Mouse (Mus musculus) layer of hippocampus, postnatal 14 days (tissue): ENCODE results near the gene Rnf113a2. TPM values are rescaled to one million over a fixed set of nuclear protein-coding genes. Genes with fewer than 3 reads are reported as not detected.

Experiments
- DNase-seq, 2 experiments: peaks; one replicate each; pipeline ENCODE4 v3.0.0; 2021 to 2022; ENCODE audit warnings: low spot score in 2 of 2, mixed read lengths in 1 of 2
- total RNA-seq, 2 experiments: library from RNA; stranded (reverse); gene quantifications; 2 replicates each; pipeline ENCODE4 v1.2.3; 2021

The Rnf113a2 gene
- total RNA-seq, 2 experiments from 2014 or later, result 12.1 to 12.2 TPM

GRCm38 (mm10) chr12:84407874-84408818 lies 8.8 kb upstream of the Rnf113a2 start:
- DNase-seq, result peak in 1 of 2 experiments; percentile 8

GRCm38 (mm10) chr12:84408819-84409507 lies 8.0 kb upstream of the Rnf113a2 start, which contains the start of the genes Entpd5 and Bbof1:
Gene Entpd5 (minus strand): TSS chr12:84409029.
Gene Bbof1 (plus strand): TSS chr12:84409071.
- peak; percentile 85 to 90 for DNase-seq

DNA sequence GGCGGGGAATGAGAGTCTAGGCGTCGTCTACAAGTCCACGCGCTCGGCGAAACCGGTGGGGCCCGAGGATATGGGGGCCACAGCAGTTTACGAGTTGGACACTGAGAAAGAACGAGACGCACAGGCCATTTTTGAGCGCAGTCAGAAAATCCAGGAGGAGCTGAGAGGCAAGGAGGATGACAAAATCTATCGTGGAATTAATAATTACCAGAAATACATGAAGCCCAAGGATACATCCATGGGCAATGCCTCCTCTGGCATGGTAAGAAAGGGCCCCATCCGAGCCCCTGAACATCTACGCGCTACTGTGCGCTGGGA lies 568 bp downstream of the Rnf113a2 start:
- no peak for DNase-seq

GRCm38 (mm10) chr12:84423990-84424389 lies 7.0 kb downstream of the Rnf113a2 start:
- DNase-seq, result no peak

DNA sequence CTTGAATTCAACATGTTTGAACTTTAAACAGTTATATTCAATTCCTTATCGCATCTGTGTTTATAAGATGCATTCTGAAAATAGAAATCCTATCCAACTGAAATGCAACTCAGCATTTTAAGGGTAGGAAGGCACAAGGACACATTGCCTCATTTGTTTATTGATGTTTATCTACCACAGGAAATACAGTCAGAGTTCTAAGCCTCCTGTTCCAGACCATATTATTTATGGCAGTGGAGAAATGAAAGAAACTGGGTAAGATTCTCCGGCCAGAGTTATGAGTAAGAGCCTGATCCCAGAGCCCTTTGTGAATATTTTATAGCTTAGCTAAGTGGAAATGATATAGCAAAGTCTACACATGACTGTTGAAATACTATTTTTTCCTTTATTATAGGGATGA lies 12.8 kb downstream of the Rnf113a2 start:
- DNase-seq, result no peak

GRCm38 (mm10) chr12:84438697-84439096 lies 21.7 kb downstream of the Rnf113a2 start:
- no peak for DNase-seq

DNA sequence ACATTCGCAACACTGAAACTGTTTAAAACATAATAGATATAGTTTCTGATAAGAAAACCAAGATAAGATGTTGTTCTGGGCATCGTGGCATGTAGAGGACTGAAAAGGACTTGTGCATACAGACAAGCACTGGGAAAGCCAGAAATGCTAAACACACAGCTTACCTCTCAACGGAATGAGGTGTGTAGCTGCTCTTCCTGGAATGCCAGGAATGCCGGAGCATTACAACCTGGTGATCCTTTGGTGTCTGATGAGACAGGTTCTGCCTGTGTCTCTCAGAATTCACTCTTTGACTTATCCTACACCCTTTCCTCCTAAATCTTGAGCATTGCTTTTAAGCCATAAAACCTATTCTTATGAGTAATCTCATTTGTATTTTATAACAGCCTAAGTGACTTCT lies 25.5 kb downstream of the Rnf113a2 start:
- no peak for DNase-seq

- DNase-seq, result no peak
These were observed 30.4 kb downstream of the Rnf113a2 start for GRCm38 (mm10) chr12:84447386-84447785.

- no peak for DNase-seq
These were observed 31.2 kb downstream of the Rnf113a2 start for GRCm38 (mm10) chr12:84448181-84448580.

GRCm38 (mm10) chr12:84449887-84450286 lies 32.9 kb downstream of the Rnf113a2 start:
- DNase-seq, result no peak

DNA sequence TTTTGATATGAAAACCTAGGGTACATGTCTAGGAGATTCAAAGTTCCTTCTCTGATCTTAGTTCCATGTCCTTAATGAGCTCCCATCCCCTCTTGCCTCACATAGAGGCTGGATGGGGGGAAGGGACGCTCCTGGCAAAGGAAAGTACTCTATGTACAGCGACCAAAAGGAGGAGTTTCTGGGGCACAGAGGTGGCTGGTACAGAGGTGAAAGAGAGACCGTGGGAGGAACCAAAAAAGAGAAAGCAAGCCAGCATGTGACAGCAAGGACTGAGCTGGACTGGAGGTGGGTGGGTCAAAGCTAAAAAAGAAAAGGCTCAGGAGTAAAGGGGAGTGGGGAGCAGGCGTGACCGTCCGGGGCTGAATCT lies 33.3 kb downstream of the Rnf113a2 start:
- DNase-seq, result no peak

- peak; percentile 94 to 99 for DNase-seq
These were observed 34.0 kb downstream of the Rnf113a2 start, which contains the start of the genes Aldh6a1 and Lin52 for GRCm38 (mm10) chr12:84450718-84451646. Gene Aldh6a1 (minus strand): TSS chr12:84451004. Gene Lin52 (plus strand): TSS chr12:84451422.

- no peak for DNase-seq
These were observed 34.8 kb downstream of the Rnf113a2 start for GRCm38 (mm10) chr12:84451801-84452200.

DNA sequence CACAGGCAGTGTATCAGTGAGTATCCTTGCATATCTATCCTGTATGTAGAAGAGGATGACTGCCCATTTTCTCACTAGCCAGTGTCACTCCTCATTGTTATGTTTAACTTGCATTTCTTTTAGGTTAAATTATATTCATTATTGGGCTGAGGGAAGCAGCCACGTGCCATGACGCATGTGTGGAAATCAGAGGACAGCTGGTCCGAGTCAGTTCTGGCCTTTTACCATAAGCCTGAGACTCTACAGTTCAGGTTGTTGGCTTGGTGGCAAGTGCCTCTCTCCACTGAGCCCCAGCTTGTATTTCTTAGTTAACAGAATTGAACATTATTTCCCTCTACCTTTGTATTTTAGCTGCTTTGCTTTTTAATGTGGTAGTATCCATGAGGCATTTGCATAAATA lies 39.9 kb downstream of the Rnf113a2 start:
- DNase-seq, result no peak

- no peak for DNase-seq
These were observed 42.8 kb downstream of the Rnf113a2 start for GRCm38 (mm10) chr12:84459845-84460244.

- DNase-seq, result no peak
These were observed 44.4 kb downstream of the Rnf113a2 start for GRCm38 (mm10) chr12:84461416-84461815.

GRCm38 (mm10) chr12:84462856-84463255 lies 45.9 kb downstream of the Rnf113a2 start:
- DNase-seq, result no peak
